Mouse (Mus musculus): ENCODE results near the gene Ddx3x.
"Not testable (repeated sequence)": the region's sequence is repeated elsewhere in the genome, so short reads cannot be mapped to it uniquely, and the experiment has no call there.

The Ddx3x gene

GRCm38 (mm10) chrX:13280409-13281328 lies at the start of gene Ddx3x:
TSS of gene Ddx3x (plus strand) at chrX:13280970.
- DNase-seq, result peak; percentile 92

DNA sequence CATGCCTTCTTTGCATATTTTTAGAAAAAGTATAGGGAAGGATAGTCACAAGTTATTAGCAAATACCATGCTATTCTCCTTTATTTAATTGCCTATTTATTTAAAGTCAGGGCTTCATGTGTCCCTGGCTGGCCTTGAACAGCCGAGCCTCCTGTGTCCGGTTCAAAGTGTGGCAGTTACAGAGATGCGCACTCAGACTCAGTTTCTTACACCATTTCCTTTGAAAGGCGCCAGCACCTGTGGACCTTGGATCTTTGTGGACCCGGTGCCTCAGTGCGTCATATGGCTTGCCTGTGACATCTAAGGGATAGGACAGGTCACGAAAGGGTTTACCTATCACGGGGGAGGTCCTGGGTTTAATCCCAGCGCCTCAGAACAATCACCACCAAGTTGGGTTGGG lies 49.5 kb upstream of the Ddx3x start:
- no peak for DNase-seq

GRCm38 (mm10) chrX:13232834-13233233 lies 47.9 kb upstream of the Ddx3x start:
- DNase-seq, result not testable (repeated sequence)

- no peak for DNase-seq
These were observed 47.1 kb upstream of the Ddx3x start for GRCm38 (mm10) chrX:13233631-13234030.

- no peak for DNase-seq
These were observed 46.1 kb upstream of the Ddx3x start for GRCm38 (mm10) chrX:13234709-13235108.

GRCm38 (mm10) chrX:13236100-13236568 lies 44.6 kb upstream of the Ddx3x start:
- DNase-seq, result peak; percentile 27

- DNase-seq, result no peak
These were observed 41.3 kb upstream of the Ddx3x start for GRCm38 (mm10) chrX:13239455-13239854.

DNA sequence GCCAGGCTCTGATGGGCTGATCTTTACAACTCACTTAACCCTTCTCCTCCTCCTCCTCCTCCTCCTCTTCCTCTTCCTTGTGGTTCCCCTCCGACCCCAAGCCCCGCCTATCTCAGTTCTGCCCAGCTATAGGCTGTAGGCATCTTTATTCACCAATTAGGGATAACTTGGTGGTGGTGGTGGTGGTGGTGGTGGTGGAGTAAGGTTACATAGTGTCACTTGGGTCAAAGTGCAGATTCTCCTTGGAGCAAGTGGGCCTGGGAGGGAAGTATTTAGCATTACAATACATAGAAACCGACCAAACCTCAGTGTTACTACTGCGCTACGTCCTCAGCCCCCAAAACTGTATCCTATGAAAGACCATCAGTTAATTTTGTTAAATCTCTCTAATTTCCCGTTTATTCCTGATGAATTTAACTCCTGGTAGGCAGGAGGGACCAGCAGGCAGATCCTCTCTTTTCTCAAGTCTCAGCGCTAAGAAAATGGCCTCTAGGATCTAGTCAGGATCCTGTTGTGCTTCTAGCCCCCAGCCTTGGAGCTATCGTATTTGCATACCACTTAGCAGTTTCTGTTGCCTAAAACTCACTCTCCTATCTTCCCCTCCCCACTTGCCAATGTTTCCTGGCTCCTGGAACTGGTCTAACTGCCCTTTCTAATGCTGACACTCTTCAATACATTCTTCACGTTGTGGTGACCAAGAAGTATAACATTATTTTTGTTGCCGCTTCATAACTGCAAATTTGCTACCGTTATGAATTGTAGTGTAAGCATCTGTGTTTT lies 39.9 kb upstream of the Ddx3x start:
- peak; percentile 35 for DNase-seq

GRCm38 (mm10) chrX:13241426-13242319 lies 39.1 kb upstream of the Ddx3x start:
- peak; percentile 69 for DNase-seq

DNA sequence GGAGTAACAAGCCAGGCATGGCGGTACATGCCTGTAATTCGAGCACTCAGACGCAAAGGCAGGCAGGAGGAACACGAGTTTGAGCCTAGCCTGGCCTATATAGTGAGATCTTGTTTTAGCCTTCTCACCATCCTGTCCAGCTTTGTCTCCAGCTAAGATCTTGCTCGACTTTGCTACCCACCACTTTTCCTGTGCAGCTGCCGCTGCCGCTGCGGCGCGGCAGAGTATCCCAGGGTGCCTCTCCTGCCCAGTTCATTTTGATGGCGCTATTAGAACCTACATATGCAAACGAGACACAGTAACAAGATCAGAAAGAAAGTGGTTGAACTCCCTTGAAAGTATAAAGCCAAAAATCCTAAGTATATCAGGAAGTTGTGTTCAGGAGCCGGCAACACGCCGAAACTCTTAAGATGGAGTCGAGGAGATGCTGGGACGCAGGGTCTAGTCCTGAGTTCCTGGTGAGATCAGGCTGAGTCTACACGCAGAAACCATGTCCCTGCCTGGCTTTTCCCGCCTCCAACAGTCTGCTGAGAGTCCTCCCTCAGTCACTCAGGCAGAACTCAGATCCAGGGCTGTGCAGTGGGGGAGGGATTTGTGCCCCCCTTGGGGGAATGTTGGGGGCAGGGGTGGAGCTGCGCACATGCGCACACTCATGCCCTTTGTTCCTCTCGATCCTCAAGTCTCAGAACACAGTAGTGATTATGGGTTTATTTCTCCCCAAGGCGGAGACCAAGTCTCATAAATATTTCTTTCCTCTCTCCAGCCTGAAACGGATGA lies 38.3 kb upstream of the Ddx3x start:
- DNase-seq, result peak; percentile 91

DNA sequence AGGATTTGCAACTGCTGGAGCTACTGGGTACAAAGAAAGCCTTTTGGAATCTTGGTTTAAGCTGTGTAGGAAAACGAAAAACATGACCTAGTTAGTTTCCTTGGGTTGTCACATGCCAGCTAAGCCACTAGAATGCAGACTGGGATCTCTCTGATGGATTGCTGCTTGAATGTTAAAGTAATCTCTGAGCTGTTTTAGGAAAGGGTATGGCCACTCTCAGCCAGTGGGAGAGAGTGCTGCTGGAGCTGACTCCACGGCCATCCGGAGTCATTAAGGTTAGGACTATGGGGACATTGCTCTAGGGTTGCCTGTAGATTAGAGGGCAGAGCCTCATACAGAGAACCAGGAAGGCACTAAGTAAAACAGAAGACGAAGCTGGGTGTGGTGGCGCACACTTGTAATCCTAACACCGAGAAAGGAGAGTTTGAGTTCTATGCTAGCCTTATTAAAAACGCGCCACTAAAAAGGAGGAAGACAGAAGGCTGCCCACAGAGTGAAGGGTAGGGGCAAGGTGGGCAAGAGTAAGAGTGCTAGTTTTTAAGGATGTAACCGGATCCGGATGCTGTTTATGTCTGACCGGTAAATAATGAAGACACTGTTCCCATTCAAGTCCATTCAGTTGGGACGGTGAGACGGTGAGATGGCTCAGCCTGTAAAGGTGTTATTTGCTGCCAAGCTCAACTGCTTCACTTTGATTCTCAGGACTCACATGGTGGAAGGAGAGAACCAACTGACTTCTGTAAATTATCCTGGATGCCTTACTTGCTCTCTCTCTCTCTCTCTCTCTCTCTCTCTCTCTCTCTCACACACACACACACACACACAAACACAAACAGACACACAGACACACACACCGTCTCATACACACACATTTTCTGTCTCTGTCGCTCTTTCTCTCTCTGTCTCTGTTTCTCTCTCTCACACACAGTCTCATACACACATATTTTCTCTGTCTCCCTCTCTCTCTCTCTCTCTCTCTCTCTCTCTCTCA lies 37.3 kb upstream of the Ddx3x start:
- no peak for DNase-seq

GRCm38 (mm10) chrX:13244588-13244987 lies 36.2 kb upstream of the Ddx3x start:
- DNase-seq, result no peak

DNA sequence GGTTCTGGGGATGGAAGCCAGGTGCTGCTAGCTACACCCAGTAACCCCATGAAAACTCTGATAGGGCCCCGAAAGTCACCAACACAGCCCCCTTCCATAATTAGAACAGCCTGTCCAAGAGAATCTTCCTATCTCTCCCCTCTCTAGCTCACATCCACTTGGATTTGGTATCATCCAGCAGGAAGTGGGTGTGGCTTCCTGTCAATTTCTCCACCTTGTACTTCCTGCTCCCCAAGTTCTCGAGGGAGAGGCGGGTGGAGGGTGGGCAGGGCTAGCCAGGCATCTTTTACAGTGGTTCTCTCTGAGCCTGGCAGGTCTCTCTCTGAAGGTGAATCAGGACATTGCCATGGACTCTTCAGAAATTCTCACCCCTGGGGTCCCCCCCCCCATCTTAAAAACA lies 35.7 kb upstream of the Ddx3x start:
- DNase-seq, result no peak

- no peak for DNase-seq
These were observed 29.1 kb upstream of the Ddx3x start for GRCm38 (mm10) chrX:13251683-13252082.

DNA sequence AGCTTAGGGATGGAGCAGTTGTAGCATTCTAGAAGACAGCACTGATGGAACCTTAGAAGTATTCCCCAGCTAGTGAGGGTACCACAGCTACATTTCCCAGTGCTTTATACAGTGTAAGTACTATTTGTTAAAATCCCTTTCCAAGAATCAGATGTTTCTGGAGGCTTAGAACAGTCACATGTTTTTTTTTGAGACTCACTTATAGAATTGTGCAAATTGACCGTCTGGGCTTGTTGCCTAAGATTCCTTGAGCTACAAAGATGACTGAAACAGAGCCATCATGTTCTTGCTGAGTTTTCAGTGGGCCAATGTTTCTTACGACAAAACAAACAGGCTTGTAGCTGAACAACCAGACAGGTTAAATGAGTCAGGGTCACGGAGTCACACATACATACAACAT lies 26.5 kb upstream of the Ddx3x start:
- no peak for DNase-seq

- DNase-seq, result no peak
These were observed 17.4 kb upstream of the Ddx3x start for GRCm38 (mm10) chrX:13263356-13263755.

DNA sequence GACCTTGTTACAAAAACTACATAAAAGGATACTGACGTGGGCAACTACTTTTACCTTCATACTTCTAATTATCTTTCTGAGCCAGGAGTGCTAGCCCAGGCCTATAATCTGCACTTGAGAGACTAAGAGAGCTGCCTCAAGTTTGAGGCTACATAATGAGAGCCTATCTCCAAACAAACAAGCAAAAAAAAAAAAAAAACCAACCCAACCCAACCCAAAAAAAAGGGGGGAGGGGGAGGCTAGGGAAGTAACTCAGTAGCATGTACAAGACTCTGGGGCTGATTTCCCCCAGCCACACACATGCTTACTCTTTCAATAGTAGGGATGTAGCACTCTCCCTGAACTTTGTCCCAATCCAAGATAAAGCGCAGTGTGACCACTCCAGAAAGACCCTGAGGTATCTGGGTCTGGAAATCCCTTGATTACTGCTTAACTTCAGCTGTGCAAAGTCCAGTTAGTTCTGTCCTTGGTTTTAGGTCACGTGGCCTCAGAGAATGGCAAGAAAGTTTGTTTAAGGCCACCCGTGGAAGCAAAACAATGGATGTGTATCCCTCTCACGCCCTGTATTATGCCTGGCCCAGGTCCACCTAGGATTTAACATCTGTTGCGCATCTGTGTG lies 5.1 kb upstream of the Ddx3x start:
- DNase-seq, result no peak

DNA sequence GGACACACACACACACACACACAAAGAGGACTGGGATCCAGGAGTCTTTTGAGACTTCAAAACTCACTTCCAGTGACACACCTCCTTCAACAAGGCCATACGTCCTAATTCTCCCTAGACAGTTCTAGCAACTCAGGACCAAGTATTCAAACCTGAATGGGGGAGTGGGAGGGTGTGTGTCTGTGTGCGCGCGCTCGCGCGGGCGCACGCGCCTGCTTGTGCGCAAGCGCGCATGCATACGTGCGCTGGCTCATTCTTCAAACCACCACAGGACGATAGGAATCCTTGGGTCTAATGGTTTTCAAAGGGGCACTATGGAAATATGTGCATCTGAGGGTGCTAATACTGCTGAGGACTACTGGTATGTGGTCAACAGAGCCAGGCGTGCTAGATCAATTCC lies 1.8 kb upstream of the Ddx3x start:
- peak; percentile 17 for DNase-seq

DNA sequence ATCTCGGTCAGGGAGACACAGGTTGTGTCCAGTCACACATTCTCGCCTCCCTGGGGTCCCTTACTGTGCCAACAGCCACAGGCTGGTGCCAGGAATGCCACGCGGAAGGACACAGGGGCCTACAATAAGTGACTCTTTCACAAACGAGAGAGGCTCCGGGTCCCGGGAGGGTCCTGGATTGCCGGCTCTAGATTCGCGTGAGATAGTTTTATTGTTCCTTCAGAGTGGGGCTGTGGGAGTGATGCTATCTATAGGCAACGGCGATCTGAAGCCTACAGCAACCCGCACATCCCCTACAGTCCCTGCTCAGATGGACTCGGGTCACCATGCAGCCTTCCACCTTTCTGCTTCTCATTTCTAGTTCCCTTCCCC lies 747 bp upstream of the Ddx3x start:
- DNase-seq, result peak; percentile 66

Measured in embryo, embryonic 11 days (tissue).